Mouse (Mus musculus) lung, embryonic 16.5 days (tissue): Measurements from ENCODE around the gene Rhou. TPM values are rescaled to one million over a fixed set of nuclear protein-coding genes. Genes with fewer than 3 reads are reported as not detected.
A peak's percentile ranks its signal among the peaks of the same experiment; 100 is the strongest.

ENCODE experiments used
- ATAC-seq: fragments of 200-750 bp; cut with Nextera tagmentation; 2 replicates; pipeline ENCODE4 v1.8.0; 2017; ENCODE audit warnings: low read depth, mild to moderate bottlenecking, moderate library complexity
- H3K27ac ChIP-seq: fragments of 300-500 bp; sonication (generic); 2 replicates; pipeline ENCODE4 v1.5.1; 2014; ENCODE audit warnings: mild to moderate bottlenecking, control low read depth, low read length
- H3K27me3 ChIP-seq: fragments of 300-500 bp; sonication (generic); 2 replicates; pipeline ENCODE4 v1.6.1; 2014; ENCODE audit warnings: low read depth, low read length, mixed read lengths; ENCODE audit not compliant: control insufficient read depth, insufficient read depth
- H3K36me3 ChIP-seq: fragments of 300-500 bp; sonication (generic); 2 replicates; pipeline ENCODE4 v1.6.1; 2014; ENCODE audit warnings: low read length; ENCODE audit not compliant: control insufficient read depth, insufficient read depth
- H3K4me1 ChIP-seq: fragments of 300-500 bp; sonication (generic); replicated peaks from 2 replicates; pipeline ENCODE4 v1.6.1; 2014; ENCODE audit warnings: low read length, mixed read lengths; ENCODE audit not compliant: control insufficient read depth, insufficient read depth
- H3K4me2 ChIP-seq: fragments of 300-500 bp; sonication (generic); 2 replicates; pipeline ENCODE4 v1.6.1; 2014; ENCODE audit warnings: low read depth, low read length, control low read depth
- H3K4me3 ChIP-seq: fragments of 300-500 bp; sonication (generic); 2 replicates; pipeline ENCODE4 v1.5.1; 2014; ENCODE audit warnings: mild to moderate bottlenecking, low read length, control low read depth
- H3K9ac ChIP-seq: fragments of 300-500 bp; sonication (generic); 2 replicates; pipeline ENCODE4 v1.6.1; 2014; ENCODE audit warnings: low read length, control low read depth
- H3K9me3 ChIP-seq: fragments of 300-500 bp; sonication (generic); 2 replicates; pipeline ENCODE4 v1.6.1; 2016; ENCODE audit warnings: low read length; ENCODE audit not compliant: control insufficient read depth
- WGBS: fragments of 180-500 bp; shearing (Covaris S2); extraction: QIAGEN DNeasy Blood & Tissue Kit; methylation state at CpG from one replicate; pipeline ENCODE4 v1.1.7; 2014; 5-methylcytosine and 5-hydroxymethylcytosine counted together
- polyA plus RNA-seq: library from polyadenylated mRNA; unstranded; fragments of >200 nt; fragmentation: Nextera tagmentation; extraction: Ambion mirVana; gene quantifications from 2 replicates; pipeline ENCODE4 v1.2.1, GENCODE M21; 2015

The Rhou gene
- polyA plus RNA-seq, 1 experiment from 2014 or later: 7.8 TPM

DNA sequence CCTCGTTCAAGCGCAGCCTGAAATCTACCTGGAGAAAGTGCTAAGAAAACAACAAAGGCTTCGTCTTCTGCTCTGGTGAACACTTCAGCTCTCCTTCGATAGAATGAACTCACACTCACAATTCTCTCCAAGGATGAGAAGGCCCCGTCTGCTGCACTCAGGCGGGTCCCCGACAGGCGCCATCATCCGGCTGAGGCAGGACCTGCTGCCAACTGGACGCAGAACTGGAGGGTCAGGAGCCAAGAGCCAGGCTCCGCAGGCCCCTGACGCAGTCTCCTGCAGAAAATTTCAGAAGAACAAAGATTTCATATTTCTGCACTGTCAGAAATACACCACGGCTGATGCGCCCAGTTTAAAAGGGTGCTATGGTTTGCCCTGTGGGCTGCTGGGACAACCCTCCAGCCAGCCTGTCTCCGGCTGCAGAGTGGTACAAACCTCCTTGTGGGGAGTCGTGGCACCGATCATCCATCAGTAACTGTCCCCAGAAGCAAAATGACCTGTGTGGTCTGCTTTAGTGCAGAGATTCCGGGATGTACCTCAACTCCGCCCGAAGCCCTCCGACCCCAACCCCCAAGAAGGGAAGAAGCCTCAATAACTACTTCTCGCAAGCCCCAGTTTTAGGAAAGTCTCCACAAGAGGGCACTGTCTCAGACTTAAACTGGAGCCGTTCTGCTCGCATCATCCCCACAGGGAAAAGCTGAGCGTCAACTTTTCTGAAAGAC, 10.2 kb upstream of the Rhou start:
- Histone ChIP-seq H3K36me3 (no peaks in the 10 kb centered on the region), H3K9ac (no peak overlapping the region), H3K27me3 (no peaks in the 10 kb centered on the region), H3K4me1 (peaks cover 11% of the 10 kb centered on the region), H3K9me3 (no peaks in the 10 kb centered on the region), H3K27ac (no peak overlapping the region), H3K4me3 (0 out of 2 replicates have a peak overlapping the region, but pooled peaks have one; percentile 18), H3K4me2 (peak overlapping the region; percentile 46; the same call in 1 of the 2 replicates)
- 20% methylated on average over 25 of the region's 25 CpGs for WGBS
- ATAC-seq: no peak

DNA sequence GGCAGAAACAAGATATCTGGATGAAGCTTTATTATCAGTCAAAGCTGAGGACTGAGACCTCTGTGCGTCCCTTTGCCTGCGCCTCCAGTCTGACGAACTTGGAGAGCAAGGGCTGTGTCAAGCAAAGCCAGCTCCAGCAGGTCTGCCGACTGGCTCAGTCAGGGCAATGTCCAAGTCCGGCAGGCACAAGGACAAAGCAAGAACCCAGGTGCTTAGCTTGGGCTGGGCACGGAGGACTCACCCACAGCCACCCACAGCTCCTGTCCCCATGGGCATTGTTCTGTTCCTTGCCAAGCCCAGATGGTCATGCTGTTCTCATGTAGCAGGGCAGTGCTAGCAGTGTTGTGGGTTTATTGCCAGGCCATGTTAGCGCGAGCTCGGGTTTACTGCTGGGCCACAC, 8.5 kb upstream of the Rhou start:
- Histone ChIP-seq H3K9ac (no peak overlapping the region), H3K4me2 (no peak overlapping the region), H3K36me3 (no peaks in the 10 kb centered on the region), H3K4me3 (no peak overlapping the region), H3K27ac (no peak overlapping the region), H3K27me3 (no peaks in the 10 kb centered on the region), H3K4me1 (peaks cover 25% of the 10 kb centered on the region), H3K9me3 (no peaks in the 10 kb centered on the region)
- ATAC-seq: no peak
- 78% methylated on average over 9 of the region's 9 CpGs for WGBS

DNA sequence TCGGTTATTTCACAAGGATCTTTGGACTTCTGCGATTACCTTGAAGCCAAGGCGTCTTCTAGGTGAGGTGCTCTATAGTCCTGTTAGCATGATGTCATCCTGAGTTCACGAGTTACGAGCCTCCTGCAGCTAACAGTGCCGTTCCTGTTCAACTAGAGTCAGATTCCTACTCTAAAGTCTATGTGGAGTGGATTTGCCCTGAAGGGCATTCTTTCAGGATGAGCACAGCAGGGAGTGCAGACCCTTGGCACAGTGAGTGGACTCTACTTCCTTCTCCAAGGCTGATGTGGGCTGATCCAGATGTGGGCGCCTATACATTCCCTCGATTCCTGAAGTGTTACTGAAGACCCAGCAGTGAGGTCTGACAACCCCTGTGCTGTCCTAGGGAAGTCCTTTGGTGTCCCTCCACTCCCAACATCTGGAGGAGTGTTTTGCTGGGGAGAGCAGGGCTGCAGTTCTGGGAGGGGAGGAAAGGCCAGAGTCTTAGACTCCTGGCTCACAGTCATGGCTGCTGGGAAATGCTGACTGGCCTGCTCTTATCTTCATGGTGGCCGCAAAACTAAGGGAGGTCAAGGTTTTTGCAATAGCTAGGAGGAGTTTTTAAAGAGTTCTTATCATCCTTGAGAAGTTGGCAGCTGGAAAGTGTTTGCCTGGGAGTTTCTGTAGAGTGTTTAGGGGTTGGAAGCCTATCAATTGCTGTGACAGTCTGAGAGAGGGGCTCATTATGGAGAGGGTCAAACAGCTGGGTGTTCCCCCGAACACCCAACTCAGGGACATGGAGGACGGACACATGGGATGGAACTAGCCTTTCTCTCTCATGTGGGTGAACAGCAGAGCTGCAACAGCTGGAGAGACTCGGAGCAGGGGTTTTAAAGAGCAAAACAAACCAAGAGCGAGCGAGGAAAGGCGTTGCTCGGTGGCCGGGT, 5.2 kb upstream of the Rhou start:
- ATAC-seq: peak; percentile 84
- H3K27ac ChIP-seq: peak overlapping the region; percentile 80
- H3K4me1 ChIP-seq: peaks cover 47% of the 10 kb centered on the region
- H3K9ac ChIP-seq: no peak overlapping the region
- 25% methylated on average over 17 of the region's 17 CpGs for WGBS
- no peaks in the 10 kb centered on the region for H3K27me3 ChIP-seq
- no peaks in the 10 kb centered on the region for H3K9me3 ChIP-seq
- H3K4me3 ChIP-seq: no peak overlapping the region
- H3K4me2 ChIP-seq: peak overlapping the region; percentile 29
- H3K36me3 ChIP-seq: no peaks in the 10 kb centered on the region

- WGBS: 53% methylated on average over 12 of the region's 12 CpGs
- peak overlapping the region; percentile 80 for H3K27ac ChIP-seq
- no peaks in the 10 kb centered on the region for H3K27me3 ChIP-seq
- H3K4me1 ChIP-seq: peaks cover 45% of the 10 kb centered on the region
- ATAC-seq: no peak
- H3K9ac ChIP-seq: no peak overlapping the region
- H3K4me2 ChIP-seq: peak overlapping the region; percentile 29
- 0 out of 2 replicates have a peak overlapping the region, but pooled peaks have one; percentile 8 for H3K4me3 ChIP-seq
- no peaks in the 10 kb centered on the region for H3K36me3 ChIP-seq
- H3K9me3 ChIP-seq: no peaks in the 10 kb centered on the region
These were observed 4.2 kb upstream of the Rhou start for GRCm38 (mm10) chr8:123649483-123649882.

DNA sequence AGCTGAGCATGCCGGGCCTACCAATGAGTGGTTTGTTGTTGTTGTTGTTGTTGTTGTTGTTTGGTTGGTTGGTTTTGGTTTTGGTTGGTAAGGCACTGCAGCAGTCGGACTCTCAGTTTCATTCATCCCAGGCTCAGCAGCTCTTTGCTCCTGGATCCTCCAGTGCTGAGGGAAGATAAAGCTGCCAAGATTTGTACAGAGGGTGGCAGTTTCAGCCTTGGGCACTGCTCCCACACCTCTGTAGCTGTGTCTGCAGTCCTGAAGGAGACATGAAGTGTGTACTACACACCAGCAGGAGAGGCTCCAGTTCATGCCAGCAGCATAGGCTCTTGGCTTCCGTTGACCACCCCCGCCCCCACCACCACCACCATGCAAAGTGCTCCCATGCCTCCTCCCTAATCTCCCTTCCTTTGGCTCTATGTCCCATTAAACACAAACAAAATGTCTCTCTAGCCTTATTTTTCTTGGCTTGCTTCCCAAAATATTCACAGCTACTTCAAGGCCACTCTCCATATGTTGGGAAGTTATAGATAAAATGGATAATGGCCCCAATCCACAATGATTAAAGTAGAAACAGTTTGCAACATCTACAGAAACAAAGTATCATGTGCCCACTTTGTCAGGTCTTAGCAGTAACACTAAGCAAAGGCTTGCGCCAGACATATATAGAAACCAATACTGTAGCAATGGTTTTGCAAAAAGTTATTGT, 2.2 kb upstream of the Rhou start:
- 48% methylated on average over 5 of the region's 5 CpGs for WGBS
- Histone ChIP-seq H3K27me3 (no peaks in the 10 kb centered on the region), H3K4me1 (peaks cover 58% of the 10 kb centered on the region)

GRCm38 (mm10) chr8:123652641-123653040, 1.1 kb upstream of the Rhou start:
- Histone ChIP-seq H3K27ac (peak overlapping the region; percentile 77), H3K4me2 (no peak overlapping the region), H3K9ac (no peak overlapping the region), H3K4me3 (no peak overlapping the region), H3K9me3 (no peaks in the 10 kb centered on the region), H3K27me3 (no peaks in the 10 kb centered on the region), H3K4me1 (peaks cover 58% of the 10 kb centered on the region), H3K36me3 (peaks cover 4% of the 10 kb centered on the region; the same call in 1 of the 2 replicates)
- 60% methylated on average over 4 of the region's 4 CpGs for WGBS
- ATAC-seq: no peak

More for the DNA sequence above, 2.2 kb upstream of the Rhou start:
- H3K4me3 ChIP-seq: no peak overlapping the region
- H3K9me3 ChIP-seq: no peaks in the 10 kb centered on the region
- no peaks in the 10 kb centered on the region for H3K36me3 ChIP-seq
- peak overlapping the region; percentile 87 for H3K27ac ChIP-seq
- no peak overlapping the region for H3K9ac ChIP-seq
- no peak overlapping the region for H3K4me2 ChIP-seq
- peak; percentile 39 for ATAC-seq

GRCm38 (mm10) chr8:123653994-123654569, 353 bp downstream of the Rhou start:
- Histone ChIP-seq H3K27me3 (no peaks in the 10 kb centered on the region), H3K4me3 (peak overlapping the region; percentile 86), H3K27ac (peak overlapping the region; percentile 77), H3K9me3 (no peaks in the 10 kb centered on the region), H3K9ac (peak overlapping the region; percentile 92), H3K4me1 (peaks cover 45% of the 10 kb centered on the region), H3K36me3 (peaks cover 10% of the 10 kb centered on the region), H3K4me2 (peak overlapping the region; percentile 67)
- ATAC-seq: peak; percentile 51
- under 1% methylated on average over 54 of the region's 77 CpGs for WGBS

DNA sequence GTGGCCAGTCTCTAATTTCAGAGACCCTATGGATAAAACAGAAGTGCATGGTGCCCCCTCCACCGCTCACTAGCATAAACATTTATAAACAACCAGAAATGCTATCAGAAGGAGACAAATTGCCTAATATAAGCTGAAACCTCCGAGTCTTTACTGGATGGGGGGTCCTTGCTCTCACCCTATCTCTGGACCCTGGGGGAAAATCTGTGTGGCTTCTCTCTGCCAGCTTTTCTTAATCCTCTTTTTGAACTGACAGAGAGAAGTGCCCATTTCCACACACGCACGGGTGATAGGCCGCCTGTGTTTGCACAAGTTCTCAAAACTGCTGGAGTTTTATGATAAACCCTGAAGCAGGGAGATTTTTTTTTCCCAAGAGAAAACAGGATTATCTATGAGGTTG, 1.0 kb downstream of the Rhou start:
- 7% methylated on average over 5 of the region's 5 CpGs for WGBS
- no peak for ATAC-seq
- H3K4me3 ChIP-seq: peak overlapping the region; percentile 86

More for the DNA sequence above, 1.0 kb downstream of the Rhou start:
- Histone ChIP-seq H3K27me3 (no peaks in the 10 kb centered on the region), H3K9ac (peak overlapping the region; percentile 92), H3K9me3 (no peaks in the 10 kb centered on the region), H3K36me3 (peaks cover 10% of the 10 kb centered on the region), H3K4me1 (peaks cover 39% of the 10 kb centered on the region), H3K27ac (peak overlapping the region; percentile 56), H3K4me2 (peak overlapping the region; percentile 67)
